Mouse (Mus musculus) forebrain, embryonic 16.5 days (tissue): ENCODE results near the gene Grin2b. TPM values are rescaled to one million over a fixed set of nuclear protein-coding genes. Genes with fewer than 3 reads are reported as not detected.
"Not testable (repeated sequence)": the region's sequence is repeated elsewhere in the genome, so short reads cannot be mapped to it uniquely, and the experiment has no call there.

ENCODE experiments used
- ATAC-seq: fragments of 200-750 bp; cut with Nextera tagmentation; 2 replicates; pipeline ENCODE4 v1.8.0; 2017; ENCODE audit warnings: mild to moderate bottlenecking, moderate library complexity
- H3K27ac ChIP-seq: fragments of 300-500 bp; sonication (generic); 2 replicates; pipeline ENCODE4 v1.5.1; 2014; ENCODE audit warnings: low read length, control low read depth
- H3K27me3 ChIP-seq: fragments of 300-500 bp; sonication (generic); replicated peaks from 2 replicates; pipeline ENCODE4 v1.6.1; 2014; ENCODE audit warnings: low read length; ENCODE audit not compliant: control insufficient read depth, insufficient read depth
- H3K36me3 ChIP-seq: fragments of 300-500 bp; sonication (generic); 2 replicates; pipeline ENCODE4 v1.6.1; 2014; ENCODE audit not compliant: control insufficient read depth, insufficient read depth
- H3K4me1 ChIP-seq: fragments of 300-500 bp; sonication (generic); replicated peaks from 2 replicates; pipeline ENCODE4 v1.6.1; 2014; ENCODE audit warnings: low read length; ENCODE audit not compliant: control insufficient read depth, insufficient read depth
- H3K4me2 ChIP-seq: fragments of 300-500 bp; sonication (generic); 2 replicates; pipeline ENCODE4 v1.6.1; 2014; ENCODE audit warnings: mild to moderate bottlenecking, low read length, control low read depth
- H3K4me3 ChIP-seq: fragments of 300-500 bp; sonication (generic); replicated peaks from 2 replicates; pipeline ENCODE4 v1.5.1; 2014; ENCODE audit warnings: mild to moderate bottlenecking, low read length, control low read depth
- H3K9ac ChIP-seq: fragments of 300-500 bp; sonication (generic); replicated peaks from 2 replicates; pipeline ENCODE4 v1.6.1; 2014; ENCODE audit warnings: low read depth, low read length, control low read depth
- H3K9me3 ChIP-seq: fragments of 300-500 bp; sonication (generic); 2 replicates; pipeline ENCODE4 v1.6.1; 2016; ENCODE audit warnings: low read length; ENCODE audit not compliant: control insufficient read depth
- WGBS: fragments of 180-500 bp; shearing (Covaris S2); extraction: QIAGEN DNeasy Blood & Tissue Kit; methylation state at CpG from one replicate; pipeline ENCODE4 v1.1.7; 2014; 5-methylcytosine and 5-hydroxymethylcytosine counted together
- polyA plus RNA-seq: library from polyadenylated mRNA; unstranded; fragments of >200 nt; fragmentation: Nextera tagmentation; extraction: Ambion mirVana; gene quantifications from 2 replicates; pipeline ENCODE4 v1.2.1, GENCODE M21; 2015

The Grin2b gene
- polyA plus RNA-seq, 1 experiment from 2014 or later: 114 TPM

DNA sequence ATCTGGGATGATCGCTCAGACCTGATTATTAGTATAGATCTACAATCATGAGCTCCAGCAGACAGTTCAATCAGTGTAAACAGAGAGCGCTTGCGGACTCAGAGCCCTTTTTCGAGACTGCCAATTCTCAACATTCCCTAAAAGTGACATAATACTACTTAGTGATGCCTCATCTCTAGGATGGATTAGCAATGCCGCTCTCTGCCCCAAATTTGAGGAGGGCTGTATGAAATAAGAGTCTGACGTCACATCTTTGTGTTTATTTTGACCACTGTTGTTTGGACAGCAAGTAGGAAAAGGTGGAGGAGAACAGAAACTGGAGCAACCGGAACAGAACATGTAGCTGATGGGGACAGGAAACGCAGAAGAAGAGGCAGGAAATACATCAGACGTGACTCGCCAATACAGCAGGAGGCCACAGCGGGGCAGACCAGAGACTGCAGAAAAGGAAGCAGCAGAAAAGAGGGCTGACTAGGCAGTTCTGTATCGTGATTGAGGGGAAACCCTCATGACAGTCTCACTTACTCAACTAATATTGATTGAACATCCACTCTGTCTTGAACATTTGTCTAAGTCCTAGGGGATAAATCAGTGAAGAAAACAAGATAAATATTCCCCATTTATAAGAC lies 472.5 kb downstream of the Grin2b start:
- ATAC-seq: no peak
- no peak overlapping the region for H3K27ac ChIP-seq
- WGBS: 86% methylated on average over 12 of the region's 12 CpGs

DNA sequence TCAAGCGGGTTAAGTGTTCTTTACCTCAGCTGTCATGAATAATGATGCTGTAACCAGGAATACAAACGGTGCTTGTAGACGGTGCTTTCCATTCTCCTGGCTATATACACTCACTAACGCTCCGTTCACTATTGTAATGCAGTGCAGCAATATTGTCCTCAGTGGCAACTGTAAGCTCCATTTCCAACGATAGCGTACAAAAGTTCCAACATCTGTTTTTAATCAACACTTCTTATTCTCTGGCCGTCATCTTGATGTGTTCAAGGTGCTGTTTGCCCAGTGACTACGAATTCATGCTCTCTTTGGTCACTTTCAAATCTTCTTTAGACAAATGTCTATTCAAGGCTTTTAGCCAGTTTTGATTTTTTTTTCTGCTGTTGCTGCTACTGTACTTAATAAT lies 480.8 kb downstream of the Grin2b start:
- Histone ChIP-seq H3K36me3 (no peaks in the 10 kb centered on the region), H3K27me3 (no peaks in the 10 kb centered on the region), H3K9me3 (no peaks in the 10 kb centered on the region), H3K27ac (no peak overlapping the region), H3K4me3 (no peak overlapping the region), H3K9ac (no peak overlapping the region), H3K4me1 (peaks cover 3% of the 10 kb centered on the region; the same call in 1 of the 2 replicates), H3K4me2 (no peak overlapping the region)
- no peak for ATAC-seq
- WGBS: 70% methylated on average over 9 of the region's 9 CpGs

More for the DNA sequence above, 472.5 kb downstream of the Grin2b start:
- Histone ChIP-seq H3K4me1 (no peaks in the 10 kb centered on the region), H3K27me3 (no peaks in the 10 kb centered on the region), H3K9me3 (no peaks in the 10 kb centered on the region), H3K4me2 (no peak overlapping the region), H3K36me3 (no peaks in the 10 kb centered on the region), H3K9ac (no peak overlapping the region), H3K4me3 (no peak overlapping the region)

DNA sequence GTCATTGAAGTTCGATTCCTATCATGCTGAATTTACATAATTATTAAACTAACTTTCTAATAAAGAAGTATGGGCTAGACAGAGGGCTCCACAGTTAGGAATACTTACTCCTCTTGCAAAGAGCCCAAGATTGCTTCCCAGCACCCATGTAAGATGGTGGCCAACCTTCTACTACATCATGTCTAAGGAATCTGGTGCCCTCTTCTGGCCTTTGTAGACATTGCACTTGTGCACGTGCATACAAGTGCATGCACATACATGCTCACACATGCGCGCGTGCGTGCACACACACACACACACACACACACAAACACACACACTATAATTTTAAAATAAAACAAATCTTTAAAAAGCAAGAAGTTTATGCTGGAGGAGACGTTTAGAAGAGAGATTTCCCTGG lies 481.8 kb downstream of the Grin2b start:
- Histone ChIP-seq H3K27me3 (no peaks in the 10 kb centered on the region), H3K4me1 (peaks cover 3% of the 10 kb centered on the region; the same call in 1 of the 2 replicates), H3K9me3 (no peaks in the 10 kb centered on the region), H3K4me2 (no peak overlapping the region), H3K9ac (no peak overlapping the region), H3K36me3 (no peaks in the 10 kb centered on the region), H3K4me3 (no peak overlapping the region), H3K27ac (no peak overlapping the region)
- no peak for ATAC-seq
- WGBS: 95% methylated on average over 7 of the region's 7 CpGs

DNA sequence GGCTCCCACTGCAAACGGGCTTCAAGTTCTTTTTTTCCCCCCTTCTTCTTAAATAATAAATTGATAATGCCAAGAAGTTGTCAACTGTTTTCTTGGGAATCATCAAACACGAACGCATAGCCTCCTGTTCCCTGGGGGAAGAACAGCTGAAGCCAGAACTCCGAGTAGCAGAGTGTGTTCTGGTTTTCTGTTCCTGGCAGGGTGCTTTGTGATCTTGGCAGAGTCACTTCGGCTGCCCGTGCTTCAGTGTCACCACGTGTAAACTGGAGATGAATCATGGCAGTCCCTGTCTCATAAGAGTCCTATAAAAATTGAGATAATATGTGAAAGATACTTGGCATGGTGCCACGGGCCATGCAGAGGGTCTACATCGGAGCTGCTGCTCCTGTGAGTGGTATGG lies 485.4 kb downstream of the Grin2b start:
- H3K9ac ChIP-seq: no peak overlapping the region
- H3K9me3 ChIP-seq: no peaks in the 10 kb centered on the region
- peaks cover 3% of the 10 kb centered on the region; the same call in 1 of the 2 replicates for H3K4me1 ChIP-seq
- H3K4me3 ChIP-seq: no peak overlapping the region
- H3K27ac ChIP-seq: no peak overlapping the region; the same call in 1 of the 2 replicates
- H3K27me3 ChIP-seq: no peaks in the 10 kb centered on the region
- WGBS: 68% methylated on average over 9 of the region's 9 CpGs
- ATAC-seq: peak; percentile 67
- H3K4me2 ChIP-seq: no peak overlapping the region
- no peaks in the 10 kb centered on the region for H3K36me3 ChIP-seq

DNA sequence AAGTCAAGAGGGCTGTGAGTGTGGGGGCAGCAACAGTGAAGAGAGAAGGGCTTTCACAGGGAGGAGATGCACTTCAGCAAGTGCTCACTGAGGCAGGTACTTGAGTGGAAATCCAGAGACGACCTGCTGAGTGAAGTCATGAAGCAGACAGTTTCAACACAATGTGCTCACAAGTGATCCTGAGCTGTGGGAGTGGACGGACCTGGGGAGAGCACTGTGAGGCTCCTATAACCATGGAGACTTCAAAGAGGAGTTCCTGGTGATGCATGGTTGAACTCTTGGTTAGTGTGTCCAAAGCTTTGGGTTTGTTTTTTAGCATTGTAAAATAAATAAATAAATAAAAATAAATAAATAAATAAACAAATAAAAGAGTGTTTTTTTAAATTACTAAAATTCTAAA lies 489.1 kb downstream of the Grin2b start:
- no peak overlapping the region for H3K4me2 ChIP-seq
- no peaks in the 10 kb centered on the region for H3K9me3 ChIP-seq
- H3K27me3 ChIP-seq: no peaks in the 10 kb centered on the region
- no peak overlapping the region for H3K4me3 ChIP-seq
- H3K36me3 ChIP-seq: no peaks in the 10 kb centered on the region
- H3K27ac ChIP-seq: no peak overlapping the region
- no peak overlapping the region for H3K9ac ChIP-seq
- whole genome bisulfite sequencing: 66% methylated on average over 2 of the region's 2 CpGs
- ATAC-seq: no peak
- H3K4me1 ChIP-seq: 0 out of 2 replicates have a peak, but pooled peaks cover 3% of the 10 kb centered on the region

DNA sequence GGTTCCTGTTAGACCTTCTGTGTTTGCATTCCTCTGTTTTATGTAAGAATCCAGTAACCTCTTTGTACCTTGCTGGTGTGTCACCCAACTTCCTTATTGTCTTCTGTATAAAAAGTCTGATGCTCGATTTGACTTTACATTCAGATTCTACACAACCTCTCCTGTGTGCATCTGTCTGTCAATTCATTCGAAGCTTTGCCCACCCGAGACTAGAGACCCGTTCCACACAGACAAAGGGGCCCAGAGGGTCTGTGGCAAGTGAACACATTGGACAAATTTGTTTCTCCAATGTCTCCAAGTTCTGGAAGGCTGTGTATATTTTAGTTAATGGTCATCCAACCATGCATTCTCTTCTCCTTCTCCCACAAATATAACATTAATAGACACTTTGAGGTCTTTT lies 491.9 kb downstream of the Grin2b start:
- not testable (repeated sequence) for H3K9me3 ChIP-seq, ATAC-seq, H3K4me1 ChIP-seq, H3K4me3 ChIP-seq, H3K4me2 ChIP-seq, H3K9ac ChIP-seq, H3K27me3 ChIP-seq, H3K36me3 ChIP-seq, H3K27ac ChIP-seq
- 78% methylated on average over 4 of the region's 4 CpGs for WGBS

DNA sequence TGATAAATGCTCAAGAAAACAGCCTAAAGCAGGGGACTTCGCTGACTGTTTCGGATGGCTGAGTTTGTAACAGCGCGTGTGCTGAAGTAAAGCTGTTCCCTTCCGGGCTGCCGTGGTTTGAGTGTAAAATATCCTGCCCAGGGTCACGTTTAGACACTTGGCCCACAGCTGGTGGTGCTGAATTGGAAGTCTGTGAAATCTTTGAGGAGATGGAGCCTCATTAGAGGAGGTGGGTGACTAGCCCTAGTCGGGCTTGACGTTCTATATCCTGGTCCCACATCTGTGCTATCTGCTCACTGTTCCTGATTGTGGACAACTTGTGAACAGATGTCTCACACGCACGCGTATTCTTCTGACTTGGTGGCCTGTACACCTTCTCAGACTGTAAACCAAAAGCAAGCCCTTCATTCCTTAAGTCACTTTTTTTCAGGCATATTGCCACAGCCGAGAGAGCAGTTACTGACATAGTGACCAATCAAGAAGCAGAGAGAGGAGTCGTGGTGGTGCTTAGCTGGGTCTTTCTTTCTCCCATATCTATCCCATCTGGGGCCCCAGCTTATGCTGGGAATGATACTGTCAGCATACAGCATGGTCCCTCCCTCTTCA lies 493.1 kb downstream of the Grin2b start:
- no peaks in the 10 kb centered on the region for H3K4me1 ChIP-seq
- H3K4me2 ChIP-seq: no peak overlapping the region
- no peaks in the 10 kb centered on the region for H3K9me3 ChIP-seq
- no peaks in the 10 kb centered on the region for H3K27me3 ChIP-seq
- WGBS: 86% methylated on average over 14 of the region's 14 CpGs
- H3K27ac ChIP-seq: no peak overlapping the region
- no peak overlapping the region for H3K9ac ChIP-seq
- no peaks in the 10 kb centered on the region for H3K36me3 ChIP-seq
- no peak for ATAC-seq
- H3K4me3 ChIP-seq: no peak overlapping the region

DNA sequence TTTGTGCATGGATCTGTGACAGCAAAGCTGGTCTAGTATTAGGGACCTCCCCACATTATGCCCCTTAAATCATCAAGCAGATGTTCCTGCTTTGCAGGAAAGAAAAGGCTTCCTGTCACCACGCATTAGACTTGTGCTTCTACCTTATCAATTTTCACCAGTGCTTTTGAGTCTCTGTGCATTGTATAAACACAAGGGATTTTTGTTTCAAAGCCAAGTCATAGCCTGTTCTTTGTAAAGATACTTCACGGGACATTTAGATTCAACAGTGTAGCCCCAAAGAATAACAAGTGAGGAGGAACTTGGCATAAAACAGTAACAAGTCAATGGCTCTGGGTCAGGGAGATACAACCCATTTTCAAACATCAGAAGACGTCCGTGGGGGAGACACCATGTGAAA lies 498.9 kb downstream of the Grin2b start:
- 66% methylated on average over 4 of the region's 4 CpGs for WGBS
- Histone ChIP-seq H3K4me1 (no peaks in the 10 kb centered on the region), H3K27me3 (no peaks in the 10 kb centered on the region), H3K4me3 (no peak overlapping the region), H3K27ac (no peak overlapping the region), H3K4me2 (no peak overlapping the region), H3K9ac (no peak overlapping the region), H3K9me3 (no peaks in the 10 kb centered on the region), H3K36me3 (no peaks in the 10 kb centered on the region)
- no peak for ATAC-seq

DNA sequence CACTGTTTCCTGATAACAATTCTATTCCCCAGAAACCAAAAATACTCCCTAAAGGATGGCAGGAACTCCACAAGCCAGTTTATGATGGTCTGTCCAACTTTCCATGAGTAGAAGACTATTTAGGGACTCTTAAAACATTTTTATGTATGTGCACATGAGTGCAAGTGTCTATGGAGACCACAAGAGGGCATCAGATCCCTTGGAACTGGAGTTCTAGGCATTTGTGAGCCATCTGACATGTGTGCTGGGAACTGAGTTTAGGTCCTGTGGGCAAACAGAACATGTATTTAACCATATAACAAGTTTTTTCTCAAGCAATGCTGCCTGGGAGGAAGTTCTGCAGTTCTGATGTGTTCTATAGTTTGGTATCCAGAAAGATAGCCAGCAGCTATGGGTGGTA lies 501.3 kb downstream of the Grin2b start:
- Histone ChIP-seq H3K4me1 (no peaks in the 10 kb centered on the region), H3K27me3 (no peaks in the 10 kb centered on the region), H3K27ac (no peak overlapping the region), H3K36me3 (no peaks in the 10 kb centered on the region), H3K9ac (no peak overlapping the region), H3K9me3 (no peaks in the 10 kb centered on the region), H3K4me2 (no peak overlapping the region), H3K4me3 (no peak overlapping the region)
- ATAC-seq: no peak
